Mouse (Mus musculus) fat pad, adult 2 months (tissue): Measurements from ENCODE around the gene Hapln4.

Experiments used
- DNase-seq: peaks from one replicate; pipeline ENCODE4 v3.0.0-alpha.2; 2011; ENCODE audit warnings: low read depth, low spot score; ENCODE audit errors: extremely low read depth

The Hapln4 gene

DNA sequence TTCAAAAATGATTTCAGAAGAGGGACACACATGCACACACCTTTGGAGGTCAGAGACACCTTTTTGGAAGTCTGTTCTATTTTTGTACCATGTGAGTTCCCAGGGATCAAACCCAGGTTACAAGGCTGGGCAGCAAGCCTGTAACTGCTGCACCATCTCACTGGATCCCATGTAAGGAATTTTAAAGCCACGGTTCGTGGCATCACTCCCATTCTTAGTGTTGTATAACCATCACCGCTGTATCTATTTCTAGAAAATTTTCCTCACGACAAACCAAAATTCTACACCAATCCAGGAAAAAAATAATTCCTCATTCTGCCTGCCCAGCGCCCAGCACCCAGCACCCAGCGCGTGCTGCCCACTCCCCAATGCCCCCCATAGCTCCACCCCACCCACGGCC is 16.0 kb downstream of the Hapln4 start:
- DNase-seq: no peak

- DNase-seq: no peak
These were observed 17.0 kb downstream of the Hapln4 start for GRCm38 (mm10) chr8:70100241-70100640.

- no peak for DNase-seq
These were observed 21.2 kb downstream of the Hapln4 start for GRCm38 (mm10) chr8:70104506-70104905.

DNA sequence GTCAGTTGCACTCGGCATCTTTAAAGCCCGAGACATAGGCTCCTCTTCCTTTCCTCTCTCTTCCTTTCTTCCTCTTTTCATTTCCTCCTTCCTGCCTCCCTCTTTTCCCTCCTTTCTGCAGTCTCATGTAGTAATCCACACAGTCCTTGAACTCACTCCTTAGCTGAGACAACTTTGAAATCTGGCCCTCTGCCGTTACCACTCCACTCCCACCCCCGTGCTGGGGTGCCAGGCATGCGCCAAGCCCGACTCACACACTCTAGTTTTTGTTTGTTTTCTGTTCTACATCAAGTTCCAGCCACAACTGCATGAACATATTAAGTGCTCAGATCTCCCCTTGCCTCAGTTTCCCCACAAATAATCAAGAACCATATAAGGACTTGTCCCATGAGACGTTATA is 21.7 kb downstream of the Hapln4 start:
- DNase-seq: no peak

GRCm38 (mm10) chr8:70110451-70110850 is 27.2 kb downstream of the Hapln4 start:
- DNase-seq: no peak

GRCm38 (mm10) chr8:70111192-70111795 is 28.0 kb downstream of the Hapln4 start:
- DNase-seq: no peak

DNA sequence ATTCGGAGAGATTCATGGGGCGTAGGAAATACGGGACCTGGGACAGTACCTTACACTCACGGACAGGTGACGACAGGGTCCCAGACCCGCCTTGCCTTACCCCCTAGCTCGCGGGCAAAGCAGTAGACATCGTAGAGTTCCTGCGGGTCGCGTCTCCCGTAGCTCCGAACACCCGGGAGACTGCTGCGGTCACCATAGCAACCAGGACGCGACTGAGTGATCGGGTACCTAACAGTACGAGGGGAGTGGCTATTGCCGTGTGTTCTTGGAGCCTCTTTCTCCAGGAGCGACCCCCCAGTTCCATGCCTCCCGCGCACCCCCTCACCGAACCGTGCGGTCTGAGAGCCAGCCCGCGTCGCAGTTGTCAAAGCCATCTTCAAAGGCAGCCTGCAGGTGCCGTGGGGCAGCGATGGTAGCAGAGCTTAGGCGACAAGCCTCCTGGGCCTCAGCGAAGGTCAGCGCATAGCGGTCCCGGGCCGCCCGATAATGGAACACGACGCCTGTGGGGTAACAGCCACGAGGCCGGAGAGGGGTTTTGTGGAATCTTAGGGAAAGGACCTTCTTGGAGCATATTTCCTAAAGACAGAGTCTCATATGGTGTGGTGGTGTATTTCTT is 29.3 kb downstream of the Hapln4 start:
- no peak for DNase-seq

DNA sequence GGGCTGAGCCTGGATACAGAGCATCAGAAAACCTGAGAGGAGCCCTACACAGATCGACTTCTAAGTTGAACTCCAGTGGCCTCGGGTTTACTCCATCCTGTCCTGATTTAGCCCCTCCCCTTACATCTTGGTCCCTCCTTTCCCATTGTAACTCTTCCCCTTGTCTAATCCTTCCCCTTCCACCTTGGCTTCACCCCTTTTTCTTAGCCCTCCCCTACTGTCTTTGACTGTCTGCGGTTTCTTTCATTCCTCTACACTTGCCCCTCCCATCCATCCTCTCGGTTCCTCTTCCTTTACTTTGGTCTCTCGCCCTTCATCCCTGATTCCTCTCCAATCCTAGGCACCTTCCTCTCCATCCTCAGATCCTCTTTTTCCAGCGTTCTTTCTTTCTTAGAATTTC is 31.2 kb downstream of the Hapln4 start:
- no peak for DNase-seq

DNA sequence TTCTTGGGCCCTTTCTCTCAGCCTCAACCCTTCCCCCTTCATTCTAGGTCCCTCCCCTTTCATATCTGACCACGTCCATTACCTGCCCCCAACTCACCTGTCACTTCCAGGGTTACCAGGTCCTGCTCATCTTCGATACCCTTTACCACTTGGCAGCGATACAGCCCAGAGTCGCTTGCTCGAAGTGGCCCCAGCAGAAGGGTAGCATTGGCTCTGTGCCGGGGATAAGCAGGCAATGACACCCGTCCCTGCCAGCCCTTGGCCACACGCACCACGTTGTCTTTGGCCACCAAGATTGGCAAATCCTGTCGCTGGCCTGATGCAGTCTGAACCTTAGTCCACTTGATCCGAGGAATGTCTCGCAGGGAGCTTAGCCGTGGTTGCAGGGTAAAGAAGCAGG is 31.6 kb downstream of the Hapln4 start:
- DNase-seq: no peak

- DNase-seq: no peak
These were observed 34.4 kb downstream of the Hapln4 start for GRCm38 (mm10) chr8:70117611-70118010.

DNA sequence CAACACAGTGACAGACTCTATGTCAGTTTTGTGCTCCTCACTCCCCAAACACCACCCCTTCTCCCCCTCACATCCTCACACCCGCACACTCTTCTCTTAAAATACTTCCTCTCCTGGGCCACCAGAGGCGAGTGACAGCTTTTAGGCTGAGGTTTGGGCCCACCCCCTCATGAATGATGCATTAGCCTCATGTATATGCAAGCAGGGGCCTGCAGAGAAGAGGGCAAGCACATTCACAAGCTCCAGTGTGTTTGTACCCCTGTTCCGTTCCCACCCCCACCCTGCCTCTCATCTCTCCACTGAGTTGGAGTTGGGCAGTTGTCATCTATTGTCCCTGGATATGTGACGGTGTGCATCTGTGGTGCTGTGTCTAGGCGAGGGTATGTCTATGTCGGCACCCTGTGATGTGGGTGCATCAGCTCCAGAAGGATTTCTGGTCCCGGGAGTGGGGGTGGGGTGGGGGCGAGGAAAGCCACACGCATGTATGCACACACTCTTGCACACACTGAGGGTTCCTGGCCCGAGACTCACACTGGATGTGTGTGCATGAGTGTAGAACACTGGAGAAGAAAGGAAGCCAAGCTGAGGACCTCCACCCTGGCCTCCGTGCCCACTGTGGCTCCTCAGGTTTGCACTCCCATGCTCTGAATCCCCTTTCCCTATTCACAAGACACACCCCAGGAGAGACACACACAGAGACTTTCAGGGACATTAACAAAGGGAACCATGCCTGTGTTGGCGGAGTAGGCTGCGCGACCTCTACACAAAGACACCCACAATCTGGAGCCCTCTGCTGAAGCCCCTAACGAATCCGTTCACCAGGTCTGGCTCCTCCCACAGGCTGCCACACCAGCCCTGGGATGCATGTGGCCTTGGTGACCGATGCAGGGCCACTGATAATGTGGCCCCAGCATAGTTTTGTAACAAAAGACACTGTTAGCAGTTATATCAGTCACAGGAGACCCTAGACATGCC is 35.8 kb downstream of the Hapln4 start:
- DNase-seq: no peak

- no peak for DNase-seq
These were observed 37.4 kb downstream of the Hapln4 start, which contains the start of gene Ncan for GRCm38 (mm10) chr8:70120667-70121066. Gene Ncan (minus strand): TSS chr8:70120873.

GRCm38 (mm10) chr8:70122863-70123262 is 39.6 kb downstream of the Hapln4 start:
- DNase-seq: no peak

GRCm38 (mm10) chr8:70124992-70125391 is 41.7 kb downstream of the Hapln4 start:
- DNase-seq: no peak

- DNase-seq: no peak
These were observed 45.2 kb downstream of the Hapln4 start for GRCm38 (mm10) chr8:70128435-70128834.

DNA sequence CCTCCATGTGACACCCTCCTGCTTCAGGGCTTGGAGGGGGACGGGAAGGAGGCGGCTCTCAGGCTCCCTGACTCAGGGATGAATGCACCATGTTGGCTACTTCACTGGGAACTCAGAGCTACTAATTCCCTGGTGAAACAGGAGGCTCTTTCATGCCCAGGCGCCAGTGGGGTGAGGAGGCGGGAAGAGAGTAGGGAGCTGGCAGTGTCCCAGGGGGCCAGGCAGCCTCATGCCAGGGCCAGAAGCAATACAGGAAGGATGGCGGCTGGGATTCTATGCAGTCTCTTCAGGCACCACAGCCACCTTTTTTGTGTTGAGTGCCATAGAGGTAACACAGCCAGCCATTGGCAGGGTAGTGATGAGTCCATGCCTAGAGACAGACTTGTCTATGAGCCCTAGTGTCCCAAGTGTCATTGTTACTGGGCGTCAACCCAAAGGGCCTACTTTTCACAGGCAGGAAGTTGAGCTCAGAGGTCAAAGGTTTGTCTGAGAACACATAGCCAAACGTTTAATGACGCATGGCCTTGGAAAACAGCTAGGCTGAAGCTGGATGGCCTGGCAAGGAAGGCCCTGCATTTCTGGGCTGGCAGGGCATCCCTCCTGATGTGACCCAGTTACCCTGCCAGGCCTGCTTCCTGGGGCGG is 46.2 kb downstream of the Hapln4 start:
- DNase-seq: peak; percentile 33

- no peak for DNase-seq
These were observed 46.8 kb downstream of the Hapln4 start for GRCm38 (mm10) chr8:70130066-70130465.

DNA sequence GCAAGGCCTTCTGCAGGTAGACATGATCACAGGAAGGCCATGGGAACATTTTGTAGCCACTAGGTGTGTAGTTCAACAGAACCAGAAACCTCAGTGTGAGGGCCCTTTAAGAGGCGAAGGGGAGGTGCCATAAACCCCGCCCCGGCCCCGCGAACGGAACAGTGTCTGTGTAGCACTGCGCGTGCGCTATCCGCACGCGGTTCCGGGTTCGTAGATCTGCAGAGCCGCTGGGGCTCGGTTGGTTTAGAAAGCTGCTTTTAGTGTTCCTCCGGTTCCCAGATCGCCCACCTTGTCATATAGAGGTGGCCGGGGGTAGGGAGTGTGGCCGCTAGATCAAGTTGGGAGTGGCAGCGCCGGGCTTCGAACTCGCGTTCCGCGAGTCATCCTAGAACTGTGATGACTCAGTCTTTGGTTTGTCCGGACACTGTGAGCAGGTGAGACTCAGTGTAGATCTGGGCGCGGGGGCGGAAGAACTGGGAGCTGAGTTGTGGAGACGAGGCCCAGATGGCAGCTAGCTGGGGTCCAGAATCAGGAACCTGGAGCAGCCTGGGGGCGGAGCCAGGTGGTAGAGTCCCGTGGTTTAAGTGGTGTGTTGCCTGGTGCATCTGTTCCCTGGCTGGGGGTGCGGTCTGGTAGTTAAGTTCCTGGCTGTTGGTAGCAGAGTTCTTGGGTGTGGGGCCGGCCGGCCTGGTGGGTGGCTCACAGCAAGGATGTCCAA is 48.1 kb downstream of the Hapln4 start, which contains the start of gene Nr2c2ap:
Gene Nr2c2ap, plus strand, starts transcription at position 168 of the 718 bp plus-strand sequence.
- DNase-seq: no peak

DNA sequence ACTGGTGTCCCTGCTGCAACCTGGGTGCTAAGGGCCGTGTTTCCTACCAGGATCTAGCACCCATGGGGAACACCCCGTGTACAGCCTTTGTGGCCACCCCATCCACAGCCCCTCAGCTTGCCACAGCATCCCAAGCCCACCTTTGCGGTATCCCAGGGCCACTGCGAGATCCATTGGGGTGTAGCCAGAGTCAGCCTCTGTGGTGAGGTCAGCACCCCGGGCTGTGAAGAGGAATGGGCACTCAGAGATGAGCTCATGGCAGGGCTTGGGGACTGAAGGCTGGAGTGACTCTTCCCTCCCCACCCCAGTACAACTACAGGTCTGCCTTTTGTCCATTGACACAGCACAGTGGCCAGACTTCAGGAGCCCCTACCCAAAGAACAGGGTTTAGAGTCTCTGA is 50.8 kb downstream of the Hapln4 start:
- no peak for DNase-seq

DNA sequence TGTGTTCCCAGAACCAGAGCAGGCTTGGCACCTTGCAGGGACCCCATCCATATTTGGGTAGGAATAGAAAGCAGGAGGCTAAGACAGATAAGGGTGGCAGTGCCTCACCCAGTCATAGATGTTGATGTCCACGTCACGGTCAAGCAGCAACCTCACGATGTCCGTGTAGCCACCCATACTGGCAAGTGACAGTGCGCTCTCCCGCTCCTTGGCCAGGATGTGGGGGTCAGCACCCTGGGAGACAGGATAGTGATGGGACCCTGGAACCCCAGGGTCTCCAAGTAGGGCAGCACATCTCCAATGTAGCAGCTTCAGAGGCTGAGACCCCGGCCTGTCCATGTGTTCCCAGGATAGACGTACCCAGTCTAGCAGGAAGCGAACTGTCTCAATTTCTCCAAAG is 51.7 kb downstream of the Hapln4 start:
- DNase-seq: no peak

GRCm38 (mm10) chr8:70136591-70136990 is 53.3 kb downstream of the Hapln4 start:
- DNase-seq: peak; percentile 28
